Mouse (Mus musculus) liver, embryonic 12.5 days (tissue): ENCODE measurements around the gene Mael. TPM values are rescaled to one million over a fixed set of nuclear protein-coding genes. Genes with fewer than 3 reads are reported as not detected.

Experiments
- polyA plus RNA-seq: library from polyadenylated mRNA; unstranded; fragments of >200 nt; fragmentation: Nextera tagmentation; extraction: Ambion mirVana; gene quantifications from 2 replicates; pipeline ENCODE4 v1.2.1, GENCODE M21; 2016

Mael gene
- polyA plus RNA-seq, 1 experiment from 2014 or later: not detected

Other genes with a start within 250 kb of the Mael start
- 4.9 and 5.8 TPM in 2 replicates for gene Pou2f1, start 236.1 kb downstream of the Mael start, polyA plus RNA-seq
- gene Dusp27, start 110.8 kb downstream of the Mael start, polyA plus RNA-seq: 0.31 and 0.47 TPM in 2 replicates
- 0.08 TPM in 1 of 2 replicates, not detected in the other for gene Gpa33, start 108.5 kb downstream of the Mael start, polyA plus RNA-seq
- 0.12 and 0.41 TPM in 2 replicates for gene Ildr2, start 15.4 kb upstream of the Mael start, polyA plus RNA-seq
- 29.7 and 30.4 TPM in 2 replicates for gene Tada1, start 140.3 kb upstream of the Mael start, polyA plus RNA-seq
- gene Pogk, start 171.1 kb upstream of the Mael start, polyA plus RNA-seq: 2.8 and 3.2 TPM in 2 replicates